Mouse (Mus musculus) liver, embryonic 15.5 days (tissue): ENCODE measurements around the gene Bcs1l. TPM values are rescaled to one million over a fixed set of nuclear protein-coding genes. Genes with fewer than 3 reads are reported as not detected.

ENCODE experiments used
- ATAC-seq: fragments of 200-750 bp; cut with Nextera tagmentation; 2 replicates; pipeline ENCODE4 v1.8.0; 2017; ENCODE audit warnings: moderate number of reproducible peaks, mild to moderate bottlenecking, moderate library complexity; ENCODE audit not compliant: insufficient read depth
- H3K27ac ChIP-seq: fragments of 300-500 bp; sonication (generic); replicated peaks from 2 replicates; pipeline ENCODE4 v1.5.1; 2015; ENCODE audit warnings: mild to moderate bottlenecking, inconsistent platforms
- H3K27me3 ChIP-seq: fragments of 300-500 bp; sonication (generic); 2 replicates; pipeline ENCODE4 v1.6.1; 2015; ENCODE audit warnings: mild to moderate bottlenecking, inconsistent platforms
- H3K36me3 ChIP-seq: fragments of 300-500 bp; sonication (generic); replicated peaks from 2 replicates; pipeline ENCODE4 v1.6.1; 2015; ENCODE audit warnings: moderate library complexity, mild to moderate bottlenecking, inconsistent platforms
- H3K4me1 ChIP-seq: fragments of 300-500 bp; sonication (generic); replicated peaks from 2 replicates; pipeline ENCODE4 v1.6.1; 2015; ENCODE audit warnings: inconsistent platforms
- H3K4me2 ChIP-seq: fragments of 300-500 bp; sonication (generic); 2 replicates; pipeline ENCODE4 v1.6.1; 2015; ENCODE audit warnings: moderate library complexity, mild to moderate bottlenecking, inconsistent platforms
- H3K4me3 ChIP-seq: fragments of 300-500 bp; sonication (generic); replicated peaks from 2 replicates; pipeline ENCODE4 v1.5.1; 2015; ENCODE audit warnings: mild to moderate bottlenecking, inconsistent platforms
- H3K9ac ChIP-seq: fragments of 300-500 bp; sonication (generic); 2 replicates; pipeline ENCODE4 v1.6.1; 2015; ENCODE audit warnings: moderate library complexity, mild to moderate bottlenecking, inconsistent platforms
- H3K9me3 ChIP-seq: fragments of 300-500 bp; sonication (generic); replicated peaks from 2 replicates; pipeline ENCODE4 v1.6.1; 2016; ENCODE audit warnings: inconsistent platforms
- WGBS: fragments of 180-500 bp; shearing (Covaris S2); methylation state at CpG from one replicate; pipeline ENCODE4 v1.1.7; 2015; ENCODE audit warnings: mixed read lengths; ENCODE audit not compliant: insufficient replicate concordance; 5-methylcytosine and 5-hydroxymethylcytosine counted together
- microRNA-seq: library from miRNA; unstranded; fragments of <30 nt; microRNA quantifications from one replicate; pipeline ENCODE4, GENCODE M21; 2016
- polyA plus RNA-seq: library from polyadenylated mRNA; unstranded; fragments of >200 nt; fragmentation: Nextera tagmentation; extraction: Ambion mirVana; gene quantifications from 2 replicates; pipeline ENCODE4 v1.2.1, GENCODE M21; 2015

The Bcs1l gene
- polyA plus RNA-seq, 1 experiment from 2014 or later: 9.4 TPM

- no peak overlapping the region for H3K4me2 ChIP-seq
- no peaks in the 10 kb centered on the region for H3K9me3 ChIP-seq
- WGBS: 48% methylated on average over 8 of the region's 8 CpGs
- no peak overlapping the region for H3K9ac ChIP-seq
- no peak overlapping the region for H3K4me3 ChIP-seq
- peaks cover 78% of the 10 kb centered on the region for H3K36me3 ChIP-seq
- ATAC-seq: no peak
- H3K4me1 ChIP-seq: peaks cover 8% of the 10 kb centered on the region
- H3K27me3 ChIP-seq: no peaks in the 10 kb centered on the region
- no peak overlapping the region for H3K27ac ChIP-seq
These were observed 6.3 kb downstream of the Bcs1l start for GRCm38 (mm10) chr1:74594434-74594833.

GRCm38 (mm10) chr1:74600501-74601266, 12.6 kb downstream of the Bcs1l start:
- WGBS: 7% methylated on average over 26 of the region's 26 CpGs
- peak; percentile 57 for ATAC-seq
- Histone ChIP-seq H3K4me3 (peak overlapping the region; percentile 78), H3K36me3 (peaks cover 23% of the 10 kb centered on the region), H3K9ac (peak overlapping the region; percentile 74), H3K4me1 (peaks cover 18% of the 10 kb centered on the region), H3K4me2 (peak overlapping the region; percentile 86), H3K27ac (0 out of 2 replicates have a peak overlapping the region, but pooled peaks have one; percentile 24), H3K27me3 (no peaks in the 10 kb centered on the region), H3K9me3 (no peaks in the 10 kb centered on the region)

GRCm38 (mm10) chr1:74601267-74601962, 13.3 kb downstream of the Bcs1l start, which contains the start of the genes Rnf25 and Stk36:
Rnf25 (minus strand) TSS chr1:74601397.
Stk36 (plus strand) TSS chr1:74601445.
- Histone ChIP-seq H3K9ac (peak within 1 kb of the TSS; percentile 74), H3K4me2 (peak within 1 kb of the TSS; percentile 86), H3K4me3 (peak within 1 kb of the TSS; percentile 78), H3K9me3 (no peaks in the 10 kb centered on the region), H3K4me1 (peaks cover 18% of the 10 kb centered on the region), H3K36me3 (peaks cover 19% of the 10 kb centered on the region), H3K27me3 (no peaks in the 10 kb centered on the region), H3K27ac (0 out of 2 replicates have a peak within 1 kb of the TSS, but pooled peaks have one; percentile 24)
- peak; percentile 82 for ATAC-seq
- WGBS: 16% methylated on average over 25 of the region's 25 CpGs

DNA sequence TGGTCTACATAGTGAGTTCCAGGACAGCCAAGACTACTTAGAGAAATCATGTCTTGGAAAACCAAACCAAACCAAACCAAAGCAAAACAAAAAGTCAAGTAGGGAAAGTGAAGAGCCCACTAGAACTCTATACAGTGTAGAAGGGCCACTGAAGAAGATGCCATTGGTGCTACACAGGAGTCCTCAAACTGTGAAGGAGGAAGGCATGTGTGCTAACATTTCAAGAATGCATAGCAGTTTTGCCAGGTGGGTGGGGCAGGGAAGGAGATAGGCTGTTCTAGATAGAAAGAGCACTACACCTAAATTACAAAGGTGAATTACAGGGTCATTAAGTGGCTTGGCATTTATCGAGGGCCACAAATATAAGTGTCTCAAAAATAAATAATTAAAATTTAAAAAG, 36.1 kb downstream of the Bcs1l start:
- no peak overlapping the region for H3K27ac ChIP-seq
- H3K4me1 ChIP-seq: no peaks in the 10 kb centered on the region
- WGBS: 61% methylated on average over 1 of the region's 1 CpGs
- no peaks in the 10 kb centered on the region for H3K9me3 ChIP-seq
- no peak overlapping the region for H3K9ac ChIP-seq
- ATAC-seq: no peak
- no peak overlapping the region for H3K4me2 ChIP-seq
- no peak overlapping the region for H3K4me3 ChIP-seq
- no peaks in the 10 kb centered on the region for H3K27me3 ChIP-seq
- no peaks in the 10 kb centered on the region for H3K36me3 ChIP-seq

DNA sequence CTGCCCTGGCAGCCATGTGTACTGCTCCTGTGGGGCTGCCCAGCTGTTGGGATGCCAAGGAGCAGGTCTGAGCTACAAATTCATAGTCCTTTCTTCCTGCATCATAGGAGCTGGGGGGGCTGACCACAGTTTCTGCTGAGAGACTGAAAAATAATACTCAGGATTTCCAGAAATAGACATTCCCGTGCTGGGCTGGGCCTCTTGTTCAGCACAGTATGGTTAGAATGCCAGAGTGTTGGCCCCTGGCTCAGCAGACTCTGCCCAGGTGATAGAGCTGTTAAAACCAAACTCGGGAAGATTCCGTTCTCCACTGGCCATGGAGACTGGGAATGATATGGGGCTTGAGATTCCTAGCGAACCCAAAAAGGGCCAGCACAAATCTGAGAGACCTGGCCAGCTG, 38.0 kb downstream of the Bcs1l start:
- Histone ChIP-seq H3K4me1 (no peaks in the 10 kb centered on the region), H3K36me3 (no peaks in the 10 kb centered on the region), H3K4me2 (no peak overlapping the region), H3K9me3 (no peaks in the 10 kb centered on the region), H3K27ac (no peak overlapping the region), H3K27me3 (no peaks in the 10 kb centered on the region), H3K4me3 (no peak overlapping the region), H3K9ac (no peak overlapping the region)
- WGBS: 60% methylated on average over 4 of the region's 4 CpGs
- ATAC-seq: no peak

DNA sequence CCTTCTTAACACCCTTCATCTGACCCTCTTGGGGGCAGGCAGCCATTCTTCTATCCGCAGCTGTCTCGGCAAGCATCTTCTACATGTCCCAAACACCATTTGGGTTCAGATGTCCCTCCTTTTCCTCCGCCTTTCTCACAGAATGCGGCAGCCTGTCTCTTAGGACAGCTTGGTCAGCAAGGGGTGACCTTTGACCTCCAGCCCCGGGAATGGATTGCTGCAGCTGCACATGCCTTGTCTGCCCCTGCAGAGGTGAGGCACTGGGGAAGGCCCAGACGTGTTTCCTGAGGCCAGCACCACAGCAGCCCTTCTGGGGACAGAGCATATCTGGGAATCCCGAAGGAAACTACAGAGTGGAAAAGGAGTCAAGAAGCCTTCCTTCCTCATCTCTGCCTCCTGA, 39.9 kb downstream of the Bcs1l start:
- Histone ChIP-seq H3K9ac (no peak overlapping the region), H3K4me2 (no peak overlapping the region), H3K27me3 (no peaks in the 10 kb centered on the region), H3K9me3 (no peaks in the 10 kb centered on the region), H3K36me3 (no peaks in the 10 kb centered on the region), H3K27ac (no peak overlapping the region), H3K4me1 (no peaks in the 10 kb centered on the region), H3K4me3 (no peak overlapping the region)
- no peak for ATAC-seq
- WGBS: 52% methylated on average over 7 of the region's 7 CpGs

DNA sequence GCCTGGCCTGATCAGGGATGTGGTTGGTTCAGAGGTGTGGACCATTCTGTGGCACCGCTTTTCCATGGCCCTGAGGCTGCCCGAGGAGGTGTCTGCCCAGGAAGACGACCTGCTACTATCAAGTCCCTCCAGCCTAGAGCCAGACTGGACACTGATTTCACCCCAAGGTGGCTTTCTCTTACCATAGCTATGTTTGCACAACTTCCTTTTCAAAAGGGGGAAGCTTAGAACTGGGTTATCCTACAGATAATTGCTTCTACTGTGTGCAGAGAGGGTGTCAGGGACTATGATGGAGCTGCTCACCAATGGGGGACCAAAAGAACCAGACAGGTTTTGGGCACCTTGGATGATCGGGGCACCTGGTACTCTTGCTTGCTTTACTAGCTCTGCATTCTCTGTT, 44.6 kb downstream of the Bcs1l start:
- Histone ChIP-seq H3K27me3 (no peaks in the 10 kb centered on the region), H3K4me1 (no peaks in the 10 kb centered on the region), H3K27ac (no peak overlapping the region), H3K9ac (no peak overlapping the region), H3K4me2 (no peak overlapping the region), H3K36me3 (no peaks in the 10 kb centered on the region), H3K9me3 (no peaks in the 10 kb centered on the region), H3K4me3 (no peak overlapping the region)
- WGBS: 47% methylated on average over 4 of the region's 4 CpGs
- ATAC-seq: no peak

Small RNA genes within 50 kb of the gene (microRNA-seq; reads per million reads assigned to microRNA genes)
- not detected for gene Gm25035

Other genes with a start within 250 kb of the Bcs1l start
- gene Catip, start 226.2 kb upstream of the Bcs1l start, polyA plus RNA-seq: 0.06 TPM in 1 of 2 replicates, not detected in the other
- 14.0 and 17.0 TPM in 2 replicates for gene Slc11a1, start 213.1 kb upstream of the Bcs1l start, polyA plus RNA-seq
- gene Ctdsp1, start 196.8 kb upstream of the Bcs1l start, polyA plus RNA-seq: 44.8 and 48.4 TPM in 2 replicates
- 0.76 and 0.99 TPM in 2 replicates for gene Vil1, start 178.9 kb upstream of the Bcs1l start, polyA plus RNA-seq
- gene Cnot9, start 82.2 kb upstream of the Bcs1l start, polyA plus RNA-seq: 30.3 and 31.4 TPM in 2 replicates
- 0.17 and 0.26 TPM in 2 replicates for gene Plcd4, start 45.4 kb upstream of the Bcs1l start, polyA plus RNA-seq
- gene Usp37, start 44.0 kb upstream of the Bcs1l start, polyA plus RNA-seq: 11.7 and 12.0 TPM in 2 replicates
- gene Zfp142, start within 50 bp of the Bcs1l start, polyA plus RNA-seq: 1.9 and 2.0 TPM in 2 replicates
- 12.1 and 12.2 TPM in 2 replicates for gene Rnf25, start 13.1 kb downstream of the Bcs1l start, polyA plus RNA-seq
- gene Stk36, start 13.2 kb downstream of the Bcs1l start, polyA plus RNA-seq: 0.21 and 0.24 TPM in 2 replicates
- gene Ttll4, start 73.5 kb downstream of the Bcs1l start, polyA plus RNA-seq: 3.7 and 4.5 TPM in 2 replicates
- 5.8 TPM in 2 replicates for gene Cyp27a1, start 125.3 kb downstream of the Bcs1l start, polyA plus RNA-seq
- 0.05 and 0.20 TPM in 2 replicates for gene Prkag3, start 160.9 kb downstream of the Bcs1l start, polyA plus RNA-seq
- gene Wnt6, start 183.6 kb downstream of the Bcs1l start, polyA plus RNA-seq: 0.09 TPM in 1 of 2 replicates, not detected in the other
- gene Wnt10a, start 203.2 kb downstream of the Bcs1l start, polyA plus RNA-seq: not detected in 2 replicates